Mouse (Mus musculus) brain, embryonic 14.5 days (tissue): ENCODE results near the gene Slc25a21.

Source experiments
- CTCF ChIP-seq: fragments of 200-500 bp; IDR thresholded peaks from 2 replicates; pipeline ENCODE4 v1.5.1; 2012; ENCODE audit warnings: inconsistent platforms, mild to moderate bottlenecking, moderate library complexity, borderline replicate concordance; ENCODE audit not compliant: insufficient read depth, insufficient read length; ENCODE audit errors: extremely low read depth
- POLR2A ChIP-seq: fragments of 200-500 bp; IDR thresholded peaks from 2 replicates; pipeline ENCODE4 v1.6.1; 2012; ENCODE audit warnings: mild to moderate bottlenecking, inconsistent platforms, borderline replicate concordance; ENCODE audit not compliant: poor library complexity, insufficient read depth, insufficient read length, severe bottlenecking; ENCODE audit errors: extremely low read depth

GRCm38 (mm10) chr12:56894963-56895362, 302.3 kb downstream of the Slc25a21 start:
- TF ChIP-seq CTCF (no peak), POLR2A (no peak)
